Mouse (Mus musculus) adrenal gland, adult 8-10 months (tissue): ENCODE measurements around the gene Pik3ap1. TPM values are rescaled to one million over a fixed set of nuclear protein-coding genes. Genes with fewer than 3 reads are reported as not detected.

Experiments used
- DNase-seq: peaks from one replicate; pipeline ENCODE4 v3.0.0; 2022
- total RNA-seq, 4 experiments: library from RNA; stranded (reverse); gene quantifications; 2 replicates each; pipeline ENCODE4 v1.2.4; 2022

Pik3ap1 gene
- total RNA-seq, 4 experiments from 2014 or later: 15.8 to 36.6 (median 26.2) TPM

GRCm38 (mm10) chr19:41369557-41370460 is 15.1 kb downstream of the Pik3ap1 start:
- DNase-seq: no peak

- no peak for DNase-seq
Observed at GRCm38 (mm10) chr19:41366854-41367517, 17.9 kb downstream of the Pik3ap1 start.

- no peak for DNase-seq
Observed at GRCm38 (mm10) chr19:41366192-41366853, 18.6 kb downstream of the Pik3ap1 start.

- DNase-seq: no peak
Observed at GRCm38 (mm10) chr19:41365570-41365969, 19.3 kb downstream of the Pik3ap1 start.

GRCm38 (mm10) chr19:41364509-41364908 is 20.4 kb downstream of the Pik3ap1 start:
- DNase-seq: no peak

GRCm38 (mm10) chr19:41362963-41363362 is 21.9 kb downstream of the Pik3ap1 start:
- DNase-seq: no peak

GRCm38 (mm10) chr19:41360459-41360858 is 24.4 kb downstream of the Pik3ap1 start:
- DNase-seq: no peak

- no peak for DNase-seq
Observed at GRCm38 (mm10) chr19:41354287-41354951, 30.5 kb downstream of the Pik3ap1 start.

- DNase-seq: no peak
Observed at GRCm38 (mm10) chr19:41349624-41350023, 35.3 kb downstream of the Pik3ap1 start.

GRCm38 (mm10) chr19:41348161-41348560 is 36.7 kb downstream of the Pik3ap1 start:
- no peak for DNase-seq

GRCm38 (mm10) chr19:41347326-41347725 is 37.6 kb downstream of the Pik3ap1 start:
- peak; percentile 25 for DNase-seq

GRCm38 (mm10) chr19:41346099-41346850 is 38.6 kb downstream of the Pik3ap1 start:
- no peak for DNase-seq

- peak; percentile 37 for DNase-seq
Observed at GRCm38 (mm10) chr19:41345028-41345741, 39.7 kb downstream of the Pik3ap1 start.

GRCm38 (mm10) chr19:41344666-41345027 is 40.3 kb downstream of the Pik3ap1 start:
- no peak for DNase-seq

GRCm38 (mm10) chr19:41342592-41343090 is 42.3 kb downstream of the Pik3ap1 start:
- no peak for DNase-seq

GRCm38 (mm10) chr19:41341677-41342076 is 43.2 kb downstream of the Pik3ap1 start:
- DNase-seq: no peak

- DNase-seq: no peak
Observed at GRCm38 (mm10) chr19:41339020-41339836, 45.7 kb downstream of the Pik3ap1 start.

- no peak for DNase-seq
Observed at GRCm38 (mm10) chr19:41338379-41338778, 46.5 kb downstream of the Pik3ap1 start.

- DNase-seq: no peak
Observed at GRCm38 (mm10) chr19:41335721-41336120, 49.2 kb downstream of the Pik3ap1 start.

GRCm38 (mm10) chr19:41332986-41333385 is 51.9 kb downstream of the Pik3ap1 start:
- DNase-seq: no peak
